Mouse (Mus musculus) frontal cortex, postnatal 25 days (tissue): ENCODE data around the gene Hoxb1.

ENCODE experiments used
- DNase-seq, 2 experiments: peaks; one replicate each; pipeline ENCODE4 v3.0.0; 2022; ENCODE audit warnings: low spot score in 2 of 2

Hoxb1 gene

GRCm38 (mm10) chr11:96365441-96366091 is at the start of gene Hoxb1:
TSS of gene Hoxb1 (plus strand) at chr11:96365752.
- no peak for DNase-seq

- DNase-seq, result no peak
Measured at GRCm38 (mm10) chr11:96316696-96317607, 48.6 kb upstream of the Hoxb1 start.

- no peak for DNase-seq
Measured at GRCm38 (mm10) chr11:96317608-96318367, 47.8 kb upstream of the Hoxb1 start, which contains the start of gene Hoxb4. TSS of gene Hoxb4 (plus strand) at chr11:96318267.

GRCm38 (mm10) chr11:96318368-96319070 is 47.0 kb upstream of the Hoxb1 start:
- DNase-seq, result no peak

- no peak for DNase-seq
Measured at GRCm38 (mm10) chr11:96319071-96319902, 46.3 kb upstream of the Hoxb1 start.

- DNase-seq, result no peak
Measured at GRCm38 (mm10) chr11:96319910-96320309, 45.6 kb upstream of the Hoxb1 start.

- DNase-seq, result no peak
Measured at GRCm38 (mm10) chr11:96320688-96321087, 44.9 kb upstream of the Hoxb1 start.

GRCm38 (mm10) chr11:96321846-96322245 is 43.7 kb upstream of the Hoxb1 start:
- DNase-seq, result no peak

- no peak for DNase-seq
Measured at GRCm38 (mm10) chr11:96322738-96323137, 42.8 kb upstream of the Hoxb1 start.

- no peak for DNase-seq
Measured at GRCm38 (mm10) chr11:96323154-96323553, 42.4 kb upstream of the Hoxb1 start, which contains the start of gene Hoxb3. TSS of gene Hoxb3 (plus strand) at chr11:96323326.

- no peak for DNase-seq
Measured at GRCm38 (mm10) chr11:96324125-96324524, 41.4 kb upstream of the Hoxb1 start.

GRCm38 (mm10) chr11:96324965-96325364 is 40.6 kb upstream of the Hoxb1 start:
- DNase-seq, result no peak

- DNase-seq, result no peak
Measured at GRCm38 (mm10) chr11:96325747-96326212, 39.8 kb upstream of the Hoxb1 start.

- DNase-seq, result no peak
Measured at GRCm38 (mm10) chr11:96326705-96327104, 38.8 kb upstream of the Hoxb1 start.

GRCm38 (mm10) chr11:96327122-96327521 is 38.4 kb upstream of the Hoxb1 start:
- DNase-seq, result no peak

- no peak for DNase-seq
Measured at GRCm38 (mm10) chr11:96327750-96328149, 37.8 kb upstream of the Hoxb1 start.

GRCm38 (mm10) chr11:96328605-96329004 is 36.9 kb upstream of the Hoxb1 start:
- no peak for DNase-seq

- DNase-seq, result no peak
Measured at GRCm38 (mm10) chr11:96332105-96332504, 33.4 kb upstream of the Hoxb1 start.

- no peak for DNase-seq
Measured at GRCm38 (mm10) chr11:96332618-96333032, 32.9 kb upstream of the Hoxb1 start.

- DNase-seq, result no peak
Measured at GRCm38 (mm10) chr11:96333241-96334001, 32.1 kb upstream of the Hoxb1 start.
